Mouse (Mus musculus) MEL (cell line): Measurements from ENCODE around the gene Ccdc17. TPM values are rescaled to one million over a fixed set of nuclear protein-coding genes. Genes with fewer than 3 reads are reported as not detected.

ENCODE experiments used
- DNase-seq: peaks from one replicate; pipeline ENCODE4 v3.0.0; 2011; ENCODE audit warnings: low read depth, low spot score
- H3K27ac ChIP-seq: 2 replicates; pipeline ENCODE4 v1.5.1; 2012; ENCODE audit warnings: low read depth, mild to moderate bottlenecking, control low read depth, low read length, moderate library complexity; ENCODE audit not compliant: control insufficient read depth
- H3K27me3 ChIP-seq, 2 experiments: fragments of 150-350 bp in 1 of 2; sonication (generic) in 1 of 2; 2 replicates each; pipeline ENCODE4 v1.6.1; 2012; ENCODE audit warnings: low read length in 2 of 2, mild to moderate bottlenecking in 2 of 2, improper control_type of control experiment in 1 of 2, moderate library complexity in 1 of 2; ENCODE audit not compliant: insufficient read depth in 2 of 2, control insufficient read depth in 1 of 2
- H3K36me3 ChIP-seq, 2 experiments: 2 replicates each; pipeline ENCODE4 v1.6.1; 2012 to 2014; ENCODE audit warnings: low read length in 2 of 2, improper control_type of control experiment in 1 of 2, inconsistent platforms in 1 of 2, mild to moderate bottlenecking in 1 of 2; ENCODE audit not compliant: insufficient read depth in 2 of 2, control insufficient read depth in 1 of 2
- H3K4me1 ChIP-seq, 2 experiments: fragments of 150-350 bp in 1 of 2; sonication (generic) in 1 of 2; 2 replicates each; pipeline ENCODE4 v1.6.1; 2012; ENCODE audit warnings: low read length in 2 of 2, improper control_type of control experiment in 1 of 2, mild to moderate bottlenecking in 1 of 2; ENCODE audit not compliant: insufficient read depth in 2 of 2, control insufficient read depth in 1 of 2
- H3K4me3 ChIP-seq, 2 experiments: fragments of 150-350 bp in 1 of 2; sonication (generic) in 1 of 2; 2 replicates each; pipeline ENCODE4 v1.5.1; 2012; ENCODE audit warnings: low read depth in 2 of 2, low read length in 2 of 2, mild to moderate bottlenecking in 2 of 2, moderate library complexity in 2 of 2, control low read depth in 1 of 2, improper control_type of control experiment in 1 of 2; ENCODE audit not compliant: control insufficient read depth in 1 of 2, insufficient read depth in 1 of 2
- H3K79me2 ChIP-seq: 2 replicates; pipeline ENCODE4 v1.6.1; 2012; ENCODE audit warnings: mild to moderate bottlenecking, low read length, moderate library complexity; ENCODE audit not compliant: control insufficient read depth, poor library complexity, insufficient read depth
- H3K9ac ChIP-seq: 2 replicates; pipeline ENCODE4 v1.6.1; 2012; ENCODE audit warnings: low read depth, mild to moderate bottlenecking, control low read depth, low read length, moderate library complexity; ENCODE audit not compliant: control insufficient read depth, poor library complexity, severe bottlenecking
- H3K9me3 ChIP-seq: fragments of 150-350 bp; sonication (generic); replicated peaks from 2 replicates; pipeline ENCODE4 v1.6.1; 2012; ENCODE audit warnings: mild to moderate bottlenecking, low read length, improper control_type of control experiment, moderate library complexity; ENCODE audit not compliant: insufficient read depth
- CHD1 ChIP-seq: IDR thresholded peaks from 2 replicates; pipeline ENCODE4 v1.6.1; 2012; ENCODE audit warnings: low read depth, mild to moderate bottlenecking, inconsistent platforms, low read length, improper control_type of control experiment
- CHD2 ChIP-seq: IDR thresholded peaks from 2 replicates; pipeline ENCODE4 v1.6.1; 2011; ENCODE audit warnings: low read length, improper control_type of control experiment
- E2F4 ChIP-seq: IDR thresholded peaks from 2 replicates; pipeline ENCODE4 v1.6.1; 2011; ENCODE audit warnings: low read depth, low read length, improper control_type of control experiment, borderline replicate concordance
- ELF1 ChIP-seq: IDR thresholded peaks from 2 replicates; pipeline ENCODE4 v1.6.1; 2014; ENCODE audit warnings: low read depth, mild to moderate bottlenecking, inconsistent platforms, low read length, improper control_type of control experiment, moderate library complexity
- ETS1 ChIP-seq: IDR thresholded peaks from 2 replicates; pipeline ENCODE4 v1.6.1; 2012; ENCODE audit warnings: low read depth, mild to moderate bottlenecking, inconsistent platforms, low read length, improper control_type of control experiment, moderate library complexity
- JUND ChIP-seq: IDR thresholded peaks from 2 replicates; pipeline ENCODE4 v1.6.1; 2011; ENCODE audit warnings: low read depth, mild to moderate bottlenecking, improper control_type of control experiment, low read length
- MAFK ChIP-seq: IDR thresholded peaks from 2 replicates; pipeline ENCODE4 v1.6.1; 2011; ENCODE audit warnings: low read depth, mild to moderate bottlenecking, low read length, improper control_type of control experiment, borderline replicate concordance
- MEF2A ChIP-seq: IDR thresholded peaks from 2 replicates; pipeline ENCODE4 v1.6.1; 2014; ENCODE audit warnings: low read depth, mild to moderate bottlenecking, inconsistent platforms, low read length, improper control_type of control experiment; ENCODE audit not compliant: poor library complexity, insufficient replicate concordance, severe bottlenecking; ENCODE audit errors: extremely low read depth
- MXI1 ChIP-seq: IDR thresholded peaks from 2 replicates; pipeline ENCODE4 v1.6.1; 2011; ENCODE audit warnings: mild to moderate bottlenecking, low read depth, low read length, improper control_type of control experiment
- NELFE ChIP-seq: IDR thresholded peaks from 2 replicates; pipeline ENCODE4 v1.6.1; 2011; ENCODE audit warnings: low read depth, low read length, improper control_type of control experiment
- NRF1 ChIP-seq: IDR thresholded peaks from 2 replicates; pipeline ENCODE4 v1.6.1; 2014; ENCODE audit warnings: low read depth, mild to moderate bottlenecking, inconsistent platforms, low read length, improper control_type of control experiment, moderate library complexity; ENCODE audit not compliant: poor library complexity, insufficient read depth, severe bottlenecking
- POLR2AphosphoS5 ChIP-seq: IDR thresholded peaks from 2 replicates; pipeline ENCODE4 v1.6.1; 2012; ENCODE audit warnings: low read depth, borderline replicate concordance, mild to moderate bottlenecking, inconsistent platforms, low read length, moderate library complexity, mixed read lengths
- RCOR1 ChIP-seq: IDR thresholded peaks from 2 replicates; pipeline ENCODE4 v1.6.1; 2012; ENCODE audit warnings: low read depth, mild to moderate bottlenecking, inconsistent platforms, low read length, improper control_type of control experiment
- SIN3A ChIP-seq: IDR thresholded peaks from 2 replicates; pipeline ENCODE4 v1.6.1; 2012; ENCODE audit warnings: low read length, improper control_type of control experiment, inconsistent platforms
- SMC3 ChIP-seq: IDR thresholded peaks from 2 replicates; pipeline ENCODE4 v1.6.1; 2011; ENCODE audit warnings: low read depth, low read length, improper control_type of control experiment
- TAL1 ChIP-seq: IDR thresholded peaks from 2 replicates; pipeline ENCODE4 v1.6.1; 2012; ENCODE audit warnings: mild to moderate bottlenecking, inconsistent platforms, low read length, moderate library complexity, mixed read lengths
- TCF12 ChIP-seq: IDR thresholded peaks from 2 replicates; pipeline ENCODE4 v1.6.1; 2014; ENCODE audit warnings: low read depth, mild to moderate bottlenecking, inconsistent platforms, low read length, improper control_type of control experiment, moderate library complexity
- UBTF ChIP-seq: IDR thresholded peaks from 2 replicates; pipeline ENCODE4 v1.6.1; 2012; ENCODE audit warnings: low read depth, mild to moderate bottlenecking, inconsistent platforms, low read length, improper control_type of control experiment, moderate library complexity, borderline replicate concordance; ENCODE audit not compliant: insufficient read depth
- ZNF384 ChIP-seq: IDR thresholded peaks from 2 replicates; pipeline ENCODE4 v1.6.1; 2012; ENCODE audit warnings: low read depth, mild to moderate bottlenecking, inconsistent platforms, low read length, improper control_type of control experiment
- polyA plus RNA-seq, 2 experiments: library from polyadenylated mRNA; stranded (reverse) in 1 of 2; unstranded in 1 of 2; fragments of >175 nt in 1 of 2; fragments of >200 nt in 1 of 2; gene quantifications; 2 replicates each; pipeline versions ENCODE4 v1.2.1 to v1.2.4; 2012; ENCODE audit warnings: low replicate concordance in 2 of 2, low read depth in 1 of 2; ENCODE audit not compliant: insufficient read length in 2 of 2, insufficient read depth in 1 of 2, missing spikeins in 1 of 2
- total RNA-seq: library from RNA; depleted of rRNA; stranded (reverse); fragments of 300-350 nt; gene quantifications from 2 replicates; pipeline ENCODE4 v1.2.3, GENCODE M21; 2012; rRNA removed

The Ccdc17 gene
- total and polyA plus RNA-seq, 3 experiments = 1.2 to 1.5 TPM; not detected in 1

- DNase-seq = no peak
- H3K9ac ChIP-seq = no peak overlapping the region
- no peak for TF ChIP-seq MAFK
- TF ChIP-seq NELFE = no peak
- TF ChIP-seq NRF1 = no peak
- TF ChIP-seq JUND = no peak
- TF ChIP-seq SMC3 = no peak
- TF ChIP-seq E2F4 = no peak
- no peak for TF ChIP-seq MEF2A
- no peak for TF ChIP-seq MXI1
- no peak for TF ChIP-seq TAL1
- TF ChIP-seq SIN3A = no peak
- no peak for TF ChIP-seq CHD2
- TF ChIP-seq ETS1 = no peak
- no peak for TF ChIP-seq ELF1
- no peak for TF ChIP-seq POLR2AphosphoS5
- TF ChIP-seq UBTF = no peak
- TF ChIP-seq, all 39 proteins: peak for 0
- Histone ChIP-seq H3K27ac (no peak overlapping the region), H3K4me3 (no peak overlapping the region), H3K4me1 (peaks cover 2 to 11% of the 10 kb centered on the region in 2 experiments; a peak in 2 of 4 replicates), H3K9me3 (no peaks in the 10 kb centered on the region), H3K27me3 (no peaks in the 10 kb centered on the region), H3K79me2 (peaks cover 43% of the 10 kb centered on the region), H3K36me3 (peaks cover 24 to 35% of the 10 kb centered on the region in 2 experiments)
These were observed 49.2 kb downstream of the Ccdc17 start for GRCm38 (mm10) chr4:116645624-116646023.

- H3K4me3 ChIP-seq = no peak overlapping the region
These were observed 53.0 kb downstream of the Ccdc17 start for GRCm38 (mm10) chr4:116649411-116649810.

More at GRCm38 (mm10) chr4:116649411-116649810, 53.0 kb downstream of the Ccdc17 start:
- Histone ChIP-seq H3K36me3 (peaks cover 10 to 28% of the 10 kb centered on the region in 2 experiments), H3K27me3 (no peaks in the 10 kb centered on the region), H3K79me2 (peaks cover 51% of the 10 kb centered on the region), H3K9me3 (no peaks in the 10 kb centered on the region), H3K9ac (no peak overlapping the region), H3K4me1 (peaks cover 2 to 15% of the 10 kb centered on the region in 2 experiments; a peak in 2 of 4 replicates), H3K27ac (no peak overlapping the region)
- TF ChIP-seq RCOR1 = no peak
- TF ChIP-seq ZNF384 = no peak
- no peak for TF ChIP-seq ETS1
- no peak; the same call in 1 of the 2 replicates for TF ChIP-seq TAL1
- TF ChIP-seq TCF12 = no peak
- TF ChIP-seq CHD1 = no peak
- DNase-seq = no peak

Other genes starting within 250 kb of the Ccdc17 start
- 13.3 and 14.8 TPM in 2 replicates for gene Mast2, start 132.5 kb upstream of the Ccdc17 start, total RNA-seq
- 100 to 1,000 TPM in 1 of 2 experiments, 10 to 100 TPM in 1; 46.4 to 126 TPM for gene Mast2, start 132.5 kb upstream of the Ccdc17 start, polyA plus RNA-seq
- gene Ipp, start 89.1 kb upstream of the Ccdc17 start, total RNA-seq = 8.4 and 10.1 TPM in 2 replicates
- gene Ipp, start 89.1 kb upstream of the Ccdc17 start, polyA plus RNA-seq = 1 to 10 TPM in 1 of 2 experiments, not detected in 1; 8.8 TPM
- 6.9 and 7.8 TPM in 2 replicates for gene Tmem69, start 40.7 kb upstream of the Ccdc17 start, total RNA-seq
- 100 to 1,000 TPM in 1 of 2 experiments, 10 to 100 TPM in 1; 34.1 to 153 TPM for gene Tmem69, start 40.7 kb upstream of the Ccdc17 start, polyA plus RNA-seq
- gene Gpbp1l1, start 39.0 kb upstream of the Ccdc17 start, total RNA-seq = 26.7 and 29.1 TPM in 2 replicates
- gene Gpbp1l1, start 39.0 kb upstream of the Ccdc17 start, polyA plus RNA-seq = 10 to 100 TPM in 1 of 2 experiments, not detected in 1; 46.3 TPM
- 133 and 159 TPM in 2 replicates for gene Nasp, start 31.3 kb downstream of the Ccdc17 start, total RNA-seq
- 100 to 1,000 TPM in 1 of 2 experiments, not detected in 1; 174 TPM for gene Nasp, start 31.3 kb downstream of the Ccdc17 start, polyA plus RNA-seq
- 258 and 281 TPM in 2 replicates for gene Akr1a1, start 55.0 kb downstream of the Ccdc17 start, total RNA-seq
- 100 to 1,000 TPM in 1 of 2 experiments, not detected in 1; 358 TPM for gene Akr1a1, start 55.0 kb downstream of the Ccdc17 start, polyA plus RNA-seq
- gene Prdx1, start 88.9 kb downstream of the Ccdc17 start, total RNA-seq = 223 and 307 TPM in 2 replicates
- 100 to 1,000 TPM in 1 of 2 experiments, not detected in 1; 416 TPM for gene Prdx1, start 88.9 kb downstream of the Ccdc17 start, polyA plus RNA-seq
- gene Mmachc, start 111.8 kb downstream of the Ccdc17 start, total RNA-seq = 12.2 and 15.1 TPM in 2 replicates
- 10 to 100 TPM in 1 of 2 experiments, not detected in 1; 22.8 TPM for gene Mmachc, start 111.8 kb downstream of the Ccdc17 start, polyA plus RNA-seq
- 12.3 and 14.2 TPM in 2 replicates for gene Ccdc163, start 111.9 kb downstream of the Ccdc17 start, total RNA-seq
- gene Ccdc163, start 111.9 kb downstream of the Ccdc17 start, polyA plus RNA-seq = 10 to 100 TPM in 1 of 2 experiments, not detected in 1; 26.0 TPM
- gene Tesk2, start 124.3 kb downstream of the Ccdc17 start, total RNA-seq = 2.3 and 2.8 TPM in 2 replicates
- gene Tesk2, start 124.3 kb downstream of the Ccdc17 start, polyA plus RNA-seq = 1 to 10 TPM in 1 of 2 experiments, not detected in 1; 3.3 TPM
- 46.4 and 49.3 TPM in 2 replicates for gene Toe1, start 211.0 kb downstream of the Ccdc17 start, total RNA-seq
- 10 to 100 TPM in 1 of 2 experiments, not detected in 1; 38.3 TPM for gene Toe1, start 211.0 kb downstream of the Ccdc17 start, polyA plus RNA-seq
- gene Mutyh, start 211.1 kb downstream of the Ccdc17 start, total RNA-seq = 0.75 and 0.81 TPM in 2 replicates
- 1 to 10 TPM in 1 of 2 experiments, not detected in 1; 2.5 TPM for gene Mutyh, start 211.1 kb downstream of the Ccdc17 start, polyA plus RNA-seq
- 0.10 TPM in 1 of 2 replicates, not detected in the other for gene Hpdl, start 225.1 kb downstream of the Ccdc17 start, total RNA-seq
- gene Hpdl, start 225.1 kb downstream of the Ccdc17 start, polyA plus RNA-seq = under 1 TPM in 1 of 2 experiments, not detected in 1; 0.14 TPM